Mouse (Mus musculus) stomach, postnatal 0 days (tissue): ENCODE results near the gene Krtap1-5.

Source experiments
- CTCF ChIP-seq: IDR thresholded peaks from 2 replicates; pipeline ENCODE4 v1.5.1; 2016; ENCODE audit warnings: antibody characterized with exemption, low read depth, mild to moderate bottlenecking, moderate library complexity
- EP300 ChIP-seq: optimal IDR thresholded peaks from 2 replicates; pipeline ENCODE3; 2016; ENCODE audit warnings: antibody characterized with exemption

DNA sequence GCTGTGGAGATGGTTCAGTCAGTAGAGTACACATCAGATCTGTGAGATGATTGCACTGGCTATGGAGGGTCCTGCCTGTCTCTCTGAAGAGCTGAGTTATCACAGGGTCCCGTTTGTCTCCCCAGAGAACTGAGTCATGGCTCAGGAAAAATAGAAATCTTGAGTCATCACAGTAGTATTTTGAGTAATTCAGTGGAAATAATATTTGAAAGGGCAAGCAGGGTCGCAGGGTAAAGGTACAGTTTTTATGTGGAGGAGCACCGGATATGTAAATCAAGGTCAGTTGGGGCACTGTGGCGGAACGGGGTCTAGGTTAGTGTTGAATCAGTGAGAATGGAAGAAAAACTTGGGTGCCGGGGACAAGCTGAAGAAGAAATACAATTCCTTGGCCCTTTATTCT lies 18.2 kb downstream of the Krtap1-5 start:
- no peak for TF ChIP-seq CTCF
- TF ChIP-seq EP300: no peak
